9 mouse cellular contexts compared by ENCODE assay signal in the genomic region with DNA sequence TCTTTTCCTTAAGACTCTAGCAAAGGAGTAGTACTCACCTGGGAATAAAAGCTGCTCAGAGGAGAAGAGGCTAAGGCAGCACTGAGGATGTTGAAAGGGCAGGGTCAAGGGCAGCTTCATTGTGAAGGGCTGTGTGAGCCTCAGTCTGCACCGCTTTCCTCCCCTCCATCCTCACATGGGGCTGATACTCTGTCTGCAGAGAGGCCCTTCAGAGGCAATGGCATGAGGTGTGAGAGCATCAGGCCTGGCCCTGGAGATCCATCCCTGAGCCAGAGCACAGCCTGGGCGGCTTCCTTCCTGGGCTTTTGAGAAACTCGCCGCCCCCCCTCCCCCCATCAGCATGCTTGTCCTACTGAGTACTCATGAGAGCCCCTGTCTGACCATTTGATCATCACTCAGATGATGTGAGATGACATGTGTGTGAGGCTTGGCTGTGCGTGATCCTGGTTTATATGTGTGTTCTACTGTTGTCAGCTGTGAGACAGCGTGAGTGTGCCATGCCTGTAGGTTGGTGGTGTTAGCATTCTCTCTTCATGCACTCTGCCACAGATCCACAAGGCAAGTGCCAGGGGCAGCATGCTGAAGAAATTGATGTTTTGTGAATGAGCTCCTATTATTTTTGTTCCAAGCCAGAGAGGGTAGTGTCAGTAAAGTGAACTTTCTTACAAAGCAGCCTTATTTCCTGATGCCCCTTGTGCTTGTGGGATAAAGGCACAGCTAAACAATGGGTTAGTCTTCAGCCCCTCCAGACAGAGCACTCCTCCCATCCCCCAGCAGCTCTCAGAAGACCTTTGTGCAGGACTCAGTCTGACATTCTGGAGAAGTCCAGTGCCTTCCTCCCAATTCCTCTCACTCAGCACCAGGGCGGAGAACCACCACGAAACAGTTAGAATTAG. TPM values are rescaled to one million over a fixed set of nuclear protein-coding genes. Genes with fewer than 3 reads are reported as not detected.
A peak's percentile ranks its signal among the peaks of the same experiment; 100 is the strongest.
DNase-seq lines count a peak whose midpoint lies in the region; ATAC-seq and TF ChIP-seq lines count a peak whose summit lies in the region.
"Had no signal": no experiment of that assay in that cellular context is flagged by ENCODE, and none has a peak within 500 bp of the region (broad histone marks: within the 10 kb centered on the region; RNA-seq: fewer than 3 reads in every experiment).

No protein-coding gene starts in this region.

- no peak for DNase-seq in gastrocnemius, adult 2 months
- no peak for DNase-seq in gastrocnemius, postnatal 10 days
- DNase-seq in liver, embryonic 11.5 days (ENCODE audit: low spot score): no peak
- no peak for DNase-seq in liver
- DNase-seq in hindbrain, embryonic 14.5 days (ENCODE audit: low spot score): no peak
- DNase-seq in adrenal gland, postnatal 14 days: no peak
- DNase-seq in ovary, postnatal 10 days (ENCODE audit: low spot score): no peak
- DNase-seq: lung, embryonic 14.5 days had no signal

- no peaks in the 10 kb centered on the region for H3K9me3 ChIP-seq in liver, embryonic 11.5 days (ENCODE audit: control insufficient read depth, low read length)
- no peaks in the 10 kb centered on the region for H3K9me3 ChIP-seq in hindbrain, embryonic 14.5 days (ENCODE audit: control insufficient read depth, low read length)
- H3K9me3 ChIP-seq in neural tube, embryonic 15.5 days (replicated peaks): no peaks in the 10 kb centered on the region

- no peak overlapping the region for H3K9ac ChIP-seq in liver, embryonic 11.5 days (ENCODE audit: low read depth, low read length)
- H3K9ac ChIP-seq in hindbrain, embryonic 14.5 days: peak overlapping the region; percentile 3; the same call in 1 of the 2 replicates
- no peak overlapping the region for H3K9ac ChIP-seq in neural tube, embryonic 15.5 days (replicated peaks)
- H3K9ac ChIP-seq: lung, embryonic 14.5 days had no signal

- WGBS in liver, embryonic 11.5 days: 86% methylated on average over 8 of the region's 8 CpGs
- WGBS in hindbrain, embryonic 14.5 days: 53% methylated on average over 8 of the region's 8 CpGs
- WGBS in neural tube, embryonic 15.5 days: 63% methylated on average over 8 of the region's 8 CpGs

- H3K4me3 ChIP-seq in gastrocnemius, adult 2 months: no peak overlapping the region
- H3K4me3 ChIP-seq in liver, embryonic 11.5 days (ENCODE audit: low read depth, low read length): no peak overlapping the region
- H3K4me3 ChIP-seq in hindbrain, embryonic 14.5 days (replicated peaks; ENCODE audit: low read length): no peak overlapping the region
- no peak overlapping the region for H3K4me3 ChIP-seq in neural tube, embryonic 15.5 days (replicated peaks)

- peak overlapping the region; percentile 53; the same call in 1 of the 2 replicates for H3K4me2 ChIP-seq in liver, embryonic 11.5 days
- no peak overlapping the region for H3K4me2 ChIP-seq in hindbrain, embryonic 14.5 days (replicated peaks)
- H3K4me2 ChIP-seq in neural tube, embryonic 15.5 days: no peak overlapping the region
- H3K4me2 ChIP-seq: lung, embryonic 14.5 days had no signal

- intact Hi-C loops in gastrocnemius, adult 2 months (cut with DNase I): no loop called here

- H3K36me3 ChIP-seq in liver, embryonic 11.5 days (ENCODE audit: control insufficient read depth, insufficient read depth, low read length): no peaks in the 10 kb centered on the region
- H3K36me3 ChIP-seq in hindbrain, embryonic 14.5 days (replicated peaks; ENCODE audit: control insufficient read depth, insufficient read depth): no peaks in the 10 kb centered on the region
- no peaks in the 10 kb centered on the region for H3K36me3 ChIP-seq in neural tube, embryonic 15.5 days

- peak overlapping the region; percentile 3 for H3K27ac ChIP-seq in gastrocnemius, adult 2 months
- H3K27ac ChIP-seq in liver, embryonic 11.5 days (ENCODE audit: low read depth, low read length): 0 out of 2 replicates have a peak overlapping the region, but pooled peaks have one; percentile 56
- peak overlapping the region; percentile 47; the same call in 1 of the 2 replicates for H3K27ac ChIP-seq in hindbrain, embryonic 14.5 days
- peak overlapping the region; percentile 23; the same call in 1 of the 2 replicates for H3K27ac ChIP-seq in neural tube, embryonic 15.5 days (replicated peaks)

- no peaks in the 10 kb centered on the region for H3K27me3 ChIP-seq in liver, embryonic 11.5 days (replicated peaks; ENCODE audit: control insufficient read depth, insufficient read depth, low read length)
- H3K27me3 ChIP-seq in hindbrain, embryonic 14.5 days (ENCODE audit: control insufficient read depth, insufficient read depth, low read length): no peaks in the 10 kb centered on the region
- H3K27me3 ChIP-seq in neural tube, embryonic 15.5 days (replicated peaks): no peaks in the 10 kb centered on the region

- H3K4me1 ChIP-seq in liver, embryonic 11.5 days (replicated peaks; ENCODE audit: control insufficient read depth, insufficient read depth, low read length): peaks cover 86% of the 10 kb centered on the region
- peaks cover 13% of the 10 kb centered on the region; the same call in 1 of the 2 replicates for H3K4me1 ChIP-seq in hindbrain, embryonic 14.5 days (replicated peaks; ENCODE audit: control insufficient read depth, insufficient read depth, low read length)
- peaks cover 44% of the 10 kb centered on the region for H3K4me1 ChIP-seq in neural tube, embryonic 15.5 days

- no peak for TF ChIP-seq CTCF in gastrocnemius, adult 2 months (IDR thresholded peaks at IDR 0.05)

- no peak for ATAC-seq in liver, embryonic 11.5 days (replicated peaks; ENCODE audit: low FRiP score)
- no peak; the same call in 1 of the 2 replicates for ATAC-seq in hindbrain, embryonic 14.5 days (ENCODE audit: low FRiP score)
- ATAC-seq in neural tube, embryonic 15.5 days (ENCODE audit: low FRiP score): no peak

RNA-seq across cellular contexts. Expression of a gene that starts 32.5 kb away (rescaled TPM):
- 100 to 1,000 TPM in 1 of 2 experiments, 10 to 100 TPM in 1; 93.9 to 125 TPM for total RNA-seq in gastrocnemius, adult 2 months (2021)
- 100 to 1,000 TPM; 123 to 129 TPM for total RNA-seq in gastrocnemius, postnatal 10 days (2021)
- 178 and 186 TPM in 2 replicates for polyA plus RNA-seq in liver, embryonic 11.5 days (2014; fragmentation: Nextera tagmentation; extraction: Ambion mirVana)
- polyA plus RNA-seq in hindbrain, embryonic 14.5 days (2014; fragmentation: Nextera tagmentation; extraction: Ambion mirVana): 107 and 117 TPM in 2 replicates
- polyA plus RNA-seq in neural tube, embryonic 15.5 days (2015; fragmentation: Nextera tagmentation; extraction: Ambion mirVana): 107 and 110 TPM in 2 replicates
- 44.2 and 46.9 TPM in 2 replicates for total RNA-seq in adrenal gland, postnatal 14 days (2021)

RNA-seq across cellular contexts. Expression of a gene that starts 45.7 kb away (rescaled TPM):
- total RNA-seq in gastrocnemius, adult 2 months (2021): 100 to 1,000 TPM; 118 to 147 TPM
- total RNA-seq in gastrocnemius, postnatal 10 days (2021): 100 to 1,000 TPM; 141 to 145 TPM
- 116 TPM in 2 replicates for polyA plus RNA-seq in liver, embryonic 11.5 days (2014; fragmentation: Nextera tagmentation; extraction: Ambion mirVana)
- 42.1 and 45.1 TPM in 2 replicates for polyA plus RNA-seq in hindbrain, embryonic 14.5 days (2014; fragmentation: Nextera tagmentation; extraction: Ambion mirVana)
- polyA plus RNA-seq in neural tube, embryonic 15.5 days (2015; fragmentation: Nextera tagmentation; extraction: Ambion mirVana): 33.6 and 41.2 TPM in 2 replicates
- 390 and 468 TPM in 2 replicates for total RNA-seq in adrenal gland, postnatal 14 days (2021)

RNA-seq across cellular contexts. Expression of a gene that starts 59.4 kb away (rescaled TPM):
- total RNA-seq in gastrocnemius, adult 2 months (2021): under 1 TPM; 0.38 to 0.39 TPM
- total RNA-seq in gastrocnemius, postnatal 10 days (2021): 1 to 10 TPM; 1.1 to 2.4 TPM
- 10.2 and 11.3 TPM in 2 replicates for polyA plus RNA-seq in liver, embryonic 11.5 days (2014; fragmentation: Nextera tagmentation; extraction: Ambion mirVana)
- 3.0 and 3.3 TPM in 2 replicates for polyA plus RNA-seq in hindbrain, embryonic 14.5 days (2014; fragmentation: Nextera tagmentation; extraction: Ambion mirVana)
- polyA plus RNA-seq in neural tube, embryonic 15.5 days (2015; fragmentation: Nextera tagmentation; extraction: Ambion mirVana): 4.2 and 10.1 TPM in 2 replicates
- 3.1 and 3.9 TPM in 2 replicates for total RNA-seq in adrenal gland, postnatal 14 days (2021)

Comparison
In these comparisons a context has a peak if more than half of its experiments do, and no peak if none do; other contexts are left out.
1. H3K27ac ChIP-seq: peak in every context shown above with its lines; median percentile 56 in liver, embryonic 11.5 days; 47 in hindbrain, embryonic 14.5 days; 23 in neural tube, embryonic 15.5 days; 3 in gastrocnemius, adult 2 months.